Mouse (Mus musculus) ES-Bruce4 (cell line): ENCODE results near the gene Phf13.

Experiments used
- CTCF ChIP-seq: IDR thresholded peaks from one replicate; pipeline ENCODE4 v1.8.1; 2011; ENCODE audit warnings: low read depth, low read length
- EP300 ChIP-seq: IDR thresholded peaks from 2 replicates; pipeline ENCODE4 v1.6.1; 2011; ENCODE audit warnings: low read depth, low read length; ENCODE audit not compliant: insufficient read depth
- POLR2A ChIP-seq: IDR thresholded peaks from one replicate; pipeline ENCODE4 v1.8.1; 2011; ENCODE audit warnings: low read length; ENCODE audit not compliant: insufficient read depth

- TF ChIP-seq CTCF (no peak), POLR2A (no peak), EP300 (no peak)
Observed at GRCm38 (mm10) chr4:151948497-151949471, 47.3 kb downstream of the Phf13 start.
